Mouse (Mus musculus): Measurements from ENCODE around the gene Pnliprp2. TPM values are rescaled to one million over a fixed set of nuclear protein-coding genes. Genes with fewer than 3 reads are reported as not detected.

Pnliprp2 gene
- polyA plus RNA-seq, 1 experiment from 2014 or later: 0.11 TPM

GRCm38 (mm10) chr19:58810536-58810935 lies 51.0 kb downstream of the Pnliprp2 start:
- H3K27me3 ChIP-seq (ENCODE audit: control insufficient read depth, insufficient read depth, low read length): no peaks in the 10 kb centered on the region
- WGBS: 80% methylated on average over 5 of the region's 5 CpGs
- no peaks in the 10 kb centered on the region for H3K9me3 ChIP-seq (ENCODE audit: control insufficient read depth, low read length)

GRCm38 (mm10) chr19:58815179-58815922 lies 55.8 kb downstream of the Pnliprp2 start:
- no peaks in the 10 kb centered on the region for H3K36me3 ChIP-seq (ENCODE audit: control insufficient read depth, insufficient read depth, low read length)
- H3K9me3 ChIP-seq (ENCODE audit: control insufficient read depth, low read length): no peaks in the 10 kb centered on the region
- no peak overlapping the region for H3K4me2 ChIP-seq (replicated peaks; ENCODE audit: low read depth, low read length)
- 82% methylated on average over 13 of the region's 13 CpGs for WGBS
- no peaks in the 10 kb centered on the region for H3K27me3 ChIP-seq (ENCODE audit: control insufficient read depth, insufficient read depth, low read length)
- no peaks in the 10 kb centered on the region for H3K4me1 ChIP-seq (replicated peaks; ENCODE audit: control insufficient read depth, insufficient read depth, low read length)
- no peak for ATAC-seq (ENCODE audit: low FRiP score)
- H3K27ac ChIP-seq (ENCODE audit: low read depth, low read length): no peak overlapping the region
- DNase-seq (ENCODE audit: low spot score): no peak
- no peak overlapping the region for H3K9ac ChIP-seq (ENCODE audit: low read depth, low read length)
- no peak overlapping the region for H3K4me3 ChIP-seq (ENCODE audit: low read depth, low read length)

More at GRCm38 (mm10) chr19:58810536-58810935, 51.0 kb downstream of the Pnliprp2 start:
- Histone ChIP-seq H3K9ac (ENCODE audit: low read depth, low read length) (no peak overlapping the region), H3K36me3 (ENCODE audit: control insufficient read depth, insufficient read depth, low read length) (no peaks in the 10 kb centered on the region), H3K4me1 (replicated peaks; ENCODE audit: control insufficient read depth, insufficient read depth, low read length) (no peaks in the 10 kb centered on the region), H3K4me2 (replicated peaks; ENCODE audit: low read depth, low read length) (no peak overlapping the region), H3K4me3 (ENCODE audit: low read depth, low read length) (no peak overlapping the region), H3K27ac (ENCODE audit: low read depth, low read length) (no peak overlapping the region)
- ATAC-seq (ENCODE audit: low FRiP score) (no peak), DNase-seq (ENCODE audit: low spot score) (no peak)

DNA sequence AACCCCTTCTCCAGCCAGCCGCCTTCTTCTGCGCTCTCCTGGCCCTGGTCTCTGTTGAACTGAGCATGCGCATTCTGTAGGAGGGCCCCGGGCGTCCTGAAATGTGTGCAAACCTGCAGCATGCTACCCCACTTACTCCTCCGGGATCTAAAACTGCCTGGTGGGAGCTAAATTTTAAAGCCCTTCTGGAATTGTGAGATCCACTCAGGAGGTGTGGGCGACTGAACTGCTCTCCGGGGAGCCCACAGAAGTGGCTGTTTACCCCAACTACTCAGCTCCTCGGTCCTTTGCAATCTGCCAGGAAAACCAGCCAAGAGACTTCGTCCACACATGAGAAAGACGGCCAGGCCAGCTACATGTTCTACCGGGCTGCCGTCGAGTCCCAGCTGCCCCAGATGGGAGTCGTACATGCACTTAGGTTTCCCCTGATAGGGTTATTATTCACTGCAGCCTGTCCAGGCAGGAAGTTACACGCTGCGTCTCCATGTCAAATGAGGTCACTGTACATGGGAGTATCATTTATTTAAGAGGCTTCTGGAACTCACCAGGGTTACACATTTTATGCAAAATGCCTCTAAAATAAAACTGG lies 57.0 kb downstream of the Pnliprp2 start:
- H3K4me2 ChIP-seq (replicated peaks; ENCODE audit: low read depth, low read length): no peak overlapping the region
- ATAC-seq (ENCODE audit: low FRiP score) (no peak), DNase-seq (ENCODE audit: low spot score) (no peak)
- no peaks in the 10 kb centered on the region for H3K36me3 ChIP-seq (ENCODE audit: control insufficient read depth, insufficient read depth, low read length)
- no peaks in the 10 kb centered on the region for H3K27me3 ChIP-seq (ENCODE audit: control insufficient read depth, insufficient read depth, low read length)
- no peak overlapping the region for H3K27ac ChIP-seq (ENCODE audit: low read depth, low read length)
- H3K9me3 ChIP-seq (ENCODE audit: control insufficient read depth, low read length): no peaks in the 10 kb centered on the region
- H3K9ac ChIP-seq (ENCODE audit: low read depth, low read length): no peak overlapping the region
- no peak overlapping the region for H3K4me3 ChIP-seq (ENCODE audit: low read depth, low read length)
- 79% methylated on average over 17 of the region's 17 CpGs for WGBS
- H3K4me1 ChIP-seq (replicated peaks; ENCODE audit: control insufficient read depth, insufficient read depth, low read length): no peaks in the 10 kb centered on the region

GRCm38 (mm10) chr19:58817398-58817797 lies 57.9 kb downstream of the Pnliprp2 start:
- H3K4me2 ChIP-seq (replicated peaks; ENCODE audit: low read depth, low read length): no peak overlapping the region
- H3K9ac ChIP-seq (ENCODE audit: low read depth, low read length): no peak overlapping the region
- ATAC-seq (ENCODE audit: low FRiP score) (no peak), DNase-seq (ENCODE audit: low spot score) (no peak)
- H3K27ac ChIP-seq (ENCODE audit: low read depth, low read length): no peak overlapping the region
- no peaks in the 10 kb centered on the region for H3K36me3 ChIP-seq (ENCODE audit: control insufficient read depth, insufficient read depth, low read length)
- no peaks in the 10 kb centered on the region for H3K4me1 ChIP-seq (replicated peaks; ENCODE audit: control insufficient read depth, insufficient read depth, low read length)
- 84% methylated on average over 11 of the region's 11 CpGs for WGBS
- no peaks in the 10 kb centered on the region for H3K9me3 ChIP-seq (ENCODE audit: control insufficient read depth, low read length)
- no peaks in the 10 kb centered on the region for H3K27me3 ChIP-seq (ENCODE audit: control insufficient read depth, insufficient read depth, low read length)
- H3K4me3 ChIP-seq (ENCODE audit: low read depth, low read length): no peak overlapping the region

DNA sequence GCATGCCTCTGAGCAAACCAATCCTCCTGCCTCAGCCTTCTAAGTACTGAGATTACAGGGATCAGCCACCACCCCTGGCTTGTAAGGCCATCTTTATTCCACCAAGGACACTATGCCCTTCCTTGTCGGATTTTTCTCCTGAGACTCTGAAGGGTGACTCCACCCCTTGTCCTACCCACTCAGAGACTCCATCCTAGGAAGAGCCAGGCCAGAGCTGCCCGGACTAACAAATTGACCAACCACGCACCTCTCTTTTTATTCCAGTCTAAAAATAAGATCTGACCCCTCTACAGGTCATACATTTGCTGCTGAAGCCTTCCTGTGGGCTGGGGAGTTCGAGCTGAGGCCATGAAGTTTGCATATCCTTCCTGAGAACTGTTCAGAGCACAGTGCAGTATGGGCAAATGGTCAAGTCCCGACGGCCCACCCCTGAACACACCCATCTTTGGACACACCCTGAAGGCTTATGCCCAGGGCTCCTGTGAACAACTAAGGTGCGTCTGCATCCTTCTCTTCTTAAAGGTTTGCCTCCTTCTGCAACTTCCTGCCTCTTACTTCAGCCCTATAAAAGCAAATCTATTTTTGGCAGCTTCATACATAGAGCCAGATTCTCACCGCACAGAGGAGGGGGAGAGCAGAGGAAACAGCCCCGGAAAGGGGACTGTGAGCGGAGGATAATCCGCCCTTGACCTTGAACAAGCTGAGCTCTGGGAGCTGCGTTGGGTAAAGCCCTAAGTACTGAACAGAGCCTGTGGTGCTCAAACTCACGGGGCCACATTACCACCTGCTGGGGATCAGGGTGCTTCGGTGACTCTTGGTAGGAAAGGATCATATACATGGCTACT lies 59.3 kb downstream of the Pnliprp2 start:
- Histone ChIP-seq H3K9me3 (ENCODE audit: control insufficient read depth, low read length) (no peaks in the 10 kb centered on the region), H3K9ac (ENCODE audit: low read depth, low read length) (no peak overlapping the region), H3K27me3 (ENCODE audit: control insufficient read depth, insufficient read depth, low read length) (no peaks in the 10 kb centered on the region), H3K4me2 (replicated peaks; ENCODE audit: low read depth, low read length) (no peak overlapping the region), H3K27ac (ENCODE audit: low read depth, low read length) (no peak overlapping the region), H3K36me3 (ENCODE audit: control insufficient read depth, insufficient read depth, low read length) (no peaks in the 10 kb centered on the region), H3K4me1 (replicated peaks; ENCODE audit: control insufficient read depth, insufficient read depth, low read length) (no peaks in the 10 kb centered on the region), H3K4me3 (ENCODE audit: low read depth, low read length) (no peak overlapping the region)
- ATAC-seq (ENCODE audit: low FRiP score) (no peak), DNase-seq (ENCODE audit: low spot score) (no peak)
- 84% methylated on average over 14 of the region's 14 CpGs for WGBS

DNA sequence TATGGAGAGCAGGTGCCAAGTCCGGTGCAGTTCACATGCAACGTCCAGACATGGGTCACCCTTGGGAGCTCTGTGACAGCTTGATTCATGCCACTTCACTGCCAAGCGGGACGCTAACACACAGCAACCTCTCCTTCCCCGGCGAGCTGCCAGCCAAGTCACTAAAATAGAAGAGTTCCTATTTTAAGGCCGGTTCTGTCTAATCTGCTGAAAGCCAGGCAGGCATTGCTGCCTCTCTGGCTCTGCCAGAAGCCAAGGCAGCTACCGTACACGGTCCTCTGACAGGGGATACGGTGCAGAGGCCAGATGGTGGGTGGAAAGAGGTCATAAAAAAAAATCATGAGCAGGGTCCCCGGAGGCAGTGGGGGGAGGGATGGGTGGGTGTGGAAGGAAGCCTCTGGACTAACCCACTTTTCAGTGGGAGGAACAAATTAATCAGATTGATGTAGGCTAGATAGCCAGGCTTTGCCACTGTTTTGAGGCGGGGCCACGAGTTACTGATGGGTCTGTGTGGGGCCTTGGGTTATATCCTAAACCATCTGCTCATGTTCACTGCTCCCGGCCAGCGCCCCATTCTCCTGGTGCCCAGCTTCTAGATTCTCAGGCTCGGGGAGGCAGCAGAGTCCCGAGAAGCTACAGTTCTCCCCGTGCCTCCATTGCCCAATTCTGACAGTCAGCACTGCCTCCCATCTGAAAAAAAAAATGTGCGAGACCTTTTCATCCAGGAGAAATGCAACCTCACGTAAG lies 63.1 kb downstream of the Pnliprp2 start:
- no peaks in the 10 kb centered on the region for H3K4me1 ChIP-seq (replicated peaks; ENCODE audit: control insufficient read depth, insufficient read depth, low read length)
- 65% methylated on average over 20 of the region's 20 CpGs for WGBS
- H3K4me3 ChIP-seq (ENCODE audit: low read depth, low read length): no peak overlapping the region
- ATAC-seq (ENCODE audit: low FRiP score) (peak; percentile 63; the same call in 1 of the 2 replicates), DNase-seq (ENCODE audit: low spot score) (peak; percentile 49)
- H3K9ac ChIP-seq (ENCODE audit: low read depth, low read length): no peak overlapping the region
- H3K4me2 ChIP-seq (replicated peaks; ENCODE audit: low read depth, low read length): no peak overlapping the region
- H3K9me3 ChIP-seq (ENCODE audit: control insufficient read depth, low read length): no peaks in the 10 kb centered on the region
- no peaks in the 10 kb centered on the region for H3K27me3 ChIP-seq (ENCODE audit: control insufficient read depth, insufficient read depth, low read length)
- H3K27ac ChIP-seq (ENCODE audit: low read depth, low read length): peak overlapping the region; percentile 60
- H3K36me3 ChIP-seq (ENCODE audit: control insufficient read depth, insufficient read depth, low read length): no peaks in the 10 kb centered on the region

GRCm38 (mm10) chr19:58823301-58823700 lies 63.8 kb downstream of the Pnliprp2 start:
- 87% methylated on average over 3 of the region's 3 CpGs for WGBS
- Histone ChIP-seq H3K27ac (ENCODE audit: low read depth, low read length) (peak overlapping the region; percentile 51), H3K4me1 (replicated peaks; ENCODE audit: control insufficient read depth, insufficient read depth, low read length) (no peaks in the 10 kb centered on the region), H3K9ac (ENCODE audit: low read depth, low read length) (no peak overlapping the region), H3K27me3 (ENCODE audit: control insufficient read depth, insufficient read depth, low read length) (no peaks in the 10 kb centered on the region), H3K4me3 (ENCODE audit: low read depth, low read length) (no peak overlapping the region), H3K9me3 (ENCODE audit: control insufficient read depth, low read length) (no peaks in the 10 kb centered on the region), H3K36me3 (ENCODE audit: control insufficient read depth, insufficient read depth, low read length) (no peaks in the 10 kb centered on the region), H3K4me2 (replicated peaks; ENCODE audit: low read depth, low read length) (no peak overlapping the region)
- no peak for DNase-seq (ENCODE audit: low spot score)
- no peak for ATAC-seq (ENCODE audit: low FRiP score)

- no peak overlapping the region for H3K27ac ChIP-seq (ENCODE audit: low read depth, low read length)
- 93% methylated on average over 1 of the region's 1 CpGs for WGBS
- no peaks in the 10 kb centered on the region for H3K36me3 ChIP-seq (ENCODE audit: control insufficient read depth, insufficient read depth, low read length)
- H3K4me1 ChIP-seq (replicated peaks; ENCODE audit: control insufficient read depth, insufficient read depth, low read length): no peaks in the 10 kb centered on the region
- H3K27me3 ChIP-seq (ENCODE audit: control insufficient read depth, insufficient read depth, low read length): no peaks in the 10 kb centered on the region
- no peak for DNase-seq (ENCODE audit: low spot score)
- no peaks in the 10 kb centered on the region for H3K9me3 ChIP-seq (ENCODE audit: control insufficient read depth, low read length)
- no peak overlapping the region for H3K4me2 ChIP-seq (replicated peaks; ENCODE audit: low read depth, low read length)
- H3K9ac ChIP-seq (ENCODE audit: low read depth, low read length): no peak overlapping the region
- no peak for ATAC-seq (ENCODE audit: low FRiP score)
- no peak overlapping the region for H3K4me3 ChIP-seq (ENCODE audit: low read depth, low read length)
Measured at GRCm38 (mm10) chr19:58824316-58824715, 64.8 kb downstream of the Pnliprp2 start.
